Mouse (Mus musculus): ENCODE results near the gene Lin28a.
A peak's percentile ranks its signal among the peaks of the same experiment; 100 is the strongest.

Lin28a gene

DNA sequence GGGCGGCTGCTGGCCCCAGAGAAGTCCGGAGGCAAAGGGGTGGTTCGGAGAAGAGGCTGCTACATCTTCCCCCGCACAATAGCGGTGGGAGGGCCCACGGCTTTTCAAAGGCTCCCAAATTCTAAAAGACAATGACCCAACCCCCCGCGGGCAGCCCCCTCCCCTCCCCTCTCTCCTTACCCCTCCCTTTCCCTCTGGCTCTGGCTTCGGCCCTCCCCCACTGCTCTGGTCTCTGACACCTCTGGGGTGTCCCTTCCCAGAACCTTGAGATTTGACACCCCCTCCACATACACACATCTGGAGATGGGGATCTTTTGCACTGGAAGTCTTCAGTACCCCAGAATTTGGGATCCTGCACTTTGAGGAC, at the start of gene Lin28a:
Lin28a (minus strand) TSS at position 63 of the 367 bp plus-strand sequence.
- no peak for DNase-seq

- DNase-seq = no peak
These were observed 49.3 kb upstream of the Lin28a start for GRCm38 (mm10) chr4:134067833-134068544.

- peak; percentile 65 for DNase-seq
These were observed 48.7 kb upstream of the Lin28a start for GRCm38 (mm10) chr4:134067383-134067782.

- DNase-seq = peak; percentile 27
These were observed 46.9 kb upstream of the Lin28a start for GRCm38 (mm10) chr4:134065431-134066004.

- no peak for DNase-seq
These were observed 43.9 kb upstream of the Lin28a start for GRCm38 (mm10) chr4:134062561-134062960.

DNA sequence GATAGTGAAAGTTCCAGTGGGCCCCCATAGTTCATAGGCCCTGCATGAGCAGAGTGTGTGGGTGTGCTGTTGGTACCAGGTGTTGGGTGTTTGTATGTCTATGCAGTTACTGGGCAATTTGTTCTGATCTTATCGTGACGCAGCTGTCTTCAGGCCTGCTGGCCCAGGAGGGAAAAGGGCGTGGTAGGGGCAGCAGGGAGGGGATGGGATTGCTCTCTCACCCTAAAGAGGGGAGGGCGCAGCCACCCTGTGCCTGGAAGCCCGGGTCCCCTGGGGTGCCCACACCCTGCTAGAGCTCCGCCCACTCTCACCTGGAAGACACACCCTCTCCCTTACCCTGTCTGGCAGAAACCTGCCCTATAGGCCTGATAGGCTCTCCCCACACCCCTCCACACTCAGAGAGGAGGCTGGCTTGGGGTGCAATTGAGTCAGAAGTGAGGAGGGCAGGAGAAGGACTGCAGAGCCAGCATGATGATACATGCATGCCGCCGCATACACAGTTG, 43.4 kb upstream of the Lin28a start:
- DNase-seq = no peak

GRCm38 (mm10) chr4:134061166-134061830, 42.7 kb upstream of the Lin28a start:
- DNase-seq = peak; percentile 40

DNA sequence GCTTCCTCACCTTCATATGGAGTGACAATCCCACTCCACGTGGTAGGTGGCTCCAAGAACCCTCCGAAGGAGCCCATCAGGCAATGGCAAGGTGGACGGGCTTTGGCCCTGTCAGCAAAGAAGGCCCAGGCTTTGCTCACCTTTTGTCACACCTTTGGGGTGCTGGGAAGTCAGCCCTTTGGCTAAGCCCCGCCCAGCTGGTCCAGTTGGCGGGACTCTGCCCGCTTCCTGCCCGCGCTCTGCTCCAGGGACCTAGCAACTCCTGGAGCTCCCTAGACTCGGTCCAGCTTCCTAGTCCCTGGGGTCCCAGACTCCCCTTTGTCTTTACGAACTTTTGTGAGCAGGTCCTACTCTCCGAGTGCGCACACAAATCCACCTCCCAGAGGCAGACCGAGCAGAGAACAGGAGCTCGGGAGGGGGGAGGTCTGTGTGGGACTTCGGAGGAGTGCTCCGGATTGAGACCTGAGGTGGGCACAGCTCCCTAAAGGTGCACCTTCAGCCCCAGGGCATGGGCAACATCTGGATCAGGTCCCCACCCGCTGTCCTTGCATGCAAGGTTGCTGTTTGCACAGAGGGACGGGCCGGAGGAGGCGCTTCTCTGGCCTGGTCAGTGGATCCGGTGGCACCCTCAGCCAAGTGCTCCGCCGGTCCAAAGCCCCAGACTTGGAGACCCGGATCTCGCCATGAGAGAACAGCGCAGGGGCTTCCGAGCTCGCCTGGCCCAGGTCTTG, 41.7 kb upstream of the Lin28a start, which contains the start of gene Crybg2:
Crybg2 (plus strand) TSS at position 681 of the 731 bp plus-strand sequence.
- no peak for DNase-seq

GRCm38 (mm10) chr4:134058908-134059307, 40.3 kb upstream of the Lin28a start:
- no peak for DNase-seq

DNA sequence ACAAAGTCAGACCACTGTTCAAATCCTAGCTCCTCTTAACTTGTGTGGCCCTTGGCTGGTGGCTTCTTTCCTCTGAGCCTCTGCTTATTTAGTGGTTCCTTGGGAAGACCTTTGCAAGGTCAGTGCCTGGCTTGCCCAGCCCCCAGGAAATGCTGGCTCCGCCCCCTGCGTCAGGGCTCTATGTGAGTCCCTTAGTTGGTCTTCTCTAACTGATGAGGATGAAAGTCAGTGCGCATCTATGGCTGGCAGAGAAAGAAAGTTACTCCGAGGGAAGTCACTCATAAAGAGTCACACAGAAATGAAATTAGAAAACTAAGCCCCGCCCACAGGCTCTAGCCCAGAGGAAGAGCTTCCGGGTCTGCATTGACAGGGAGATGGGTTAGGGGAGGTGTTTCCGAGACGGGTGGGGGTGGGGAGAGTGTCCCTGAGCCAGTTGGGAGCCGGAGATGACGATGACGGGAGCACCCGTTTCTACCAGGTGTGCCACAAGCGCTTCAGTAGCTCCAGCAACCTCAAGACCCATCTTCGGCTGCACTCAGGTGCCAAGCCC, 39.6 kb upstream of the Lin28a start:
- no peak for DNase-seq

DNA sequence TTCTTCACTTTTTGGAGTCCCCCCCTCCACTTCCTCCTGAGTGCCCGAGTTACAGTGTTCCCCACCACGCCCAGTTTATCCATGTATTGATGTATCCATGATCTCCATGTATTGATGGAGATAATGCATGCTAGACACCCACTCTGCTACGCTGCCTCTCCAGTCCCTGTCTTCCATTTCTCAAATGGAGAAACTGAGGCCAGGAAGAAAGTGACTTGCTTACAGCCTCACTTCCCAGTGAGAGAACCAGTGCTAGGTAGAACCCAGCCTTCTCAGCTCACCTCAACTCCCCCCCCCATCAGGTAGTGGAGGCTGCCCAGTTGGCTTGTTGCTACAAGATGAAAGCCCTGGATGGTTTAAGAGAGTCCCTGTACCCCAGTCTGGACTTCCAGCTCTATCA, 34.9 kb upstream of the Lin28a start, which contains the start of gene Zfp683:
Zfp683 (plus strand) TSS at position 301 of the 400 bp plus-strand sequence.
- DNase-seq = no peak

DNA sequence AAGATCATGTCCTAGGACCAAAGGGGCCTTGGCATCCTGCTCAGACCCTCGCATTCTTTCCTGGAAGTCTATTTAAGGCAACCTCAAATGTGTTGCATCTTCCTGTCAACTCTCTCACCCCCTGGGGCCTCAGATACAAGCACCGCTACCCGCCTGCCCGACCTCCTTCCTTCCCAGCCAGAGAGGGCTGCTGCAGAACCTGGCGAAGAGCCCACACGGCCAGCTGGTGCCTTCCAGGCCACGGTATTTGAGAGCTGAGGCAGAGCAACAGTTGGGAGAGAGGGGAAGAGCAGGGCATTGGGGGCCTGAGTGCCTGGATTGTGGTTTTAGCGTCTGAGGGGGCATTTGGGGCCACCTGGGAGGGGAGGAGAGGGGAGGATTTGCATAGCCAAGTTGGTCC, 33.9 kb upstream of the Lin28a start:
- no peak for DNase-seq

GRCm38 (mm10) chr4:134051912-134052311, 33.3 kb upstream of the Lin28a start:
- DNase-seq = no peak

DNA sequence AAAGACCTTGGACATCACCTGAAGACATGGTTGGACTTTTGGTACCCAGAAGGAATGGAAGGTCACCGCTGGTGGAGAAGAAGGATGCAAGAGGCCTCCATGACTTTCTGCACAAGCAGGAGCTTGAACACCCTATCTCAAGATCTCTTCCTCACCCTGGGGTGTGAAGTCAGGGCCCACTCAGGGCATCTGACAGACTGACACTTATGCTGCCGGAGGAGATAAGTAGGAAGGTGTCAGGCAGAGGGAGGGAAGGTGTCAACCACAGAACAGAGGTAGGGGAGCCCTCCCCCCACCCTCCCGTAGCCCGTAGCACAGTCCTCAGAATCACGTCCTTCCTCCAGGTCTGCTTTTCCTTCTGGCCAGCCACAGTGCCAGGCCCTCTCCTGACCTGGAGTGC, 29.0 kb upstream of the Lin28a start:
- no peak for DNase-seq

- DNase-seq = no peak
These were observed 24.4 kb upstream of the Lin28a start for GRCm38 (mm10) chr4:134043041-134043440.

DNA sequence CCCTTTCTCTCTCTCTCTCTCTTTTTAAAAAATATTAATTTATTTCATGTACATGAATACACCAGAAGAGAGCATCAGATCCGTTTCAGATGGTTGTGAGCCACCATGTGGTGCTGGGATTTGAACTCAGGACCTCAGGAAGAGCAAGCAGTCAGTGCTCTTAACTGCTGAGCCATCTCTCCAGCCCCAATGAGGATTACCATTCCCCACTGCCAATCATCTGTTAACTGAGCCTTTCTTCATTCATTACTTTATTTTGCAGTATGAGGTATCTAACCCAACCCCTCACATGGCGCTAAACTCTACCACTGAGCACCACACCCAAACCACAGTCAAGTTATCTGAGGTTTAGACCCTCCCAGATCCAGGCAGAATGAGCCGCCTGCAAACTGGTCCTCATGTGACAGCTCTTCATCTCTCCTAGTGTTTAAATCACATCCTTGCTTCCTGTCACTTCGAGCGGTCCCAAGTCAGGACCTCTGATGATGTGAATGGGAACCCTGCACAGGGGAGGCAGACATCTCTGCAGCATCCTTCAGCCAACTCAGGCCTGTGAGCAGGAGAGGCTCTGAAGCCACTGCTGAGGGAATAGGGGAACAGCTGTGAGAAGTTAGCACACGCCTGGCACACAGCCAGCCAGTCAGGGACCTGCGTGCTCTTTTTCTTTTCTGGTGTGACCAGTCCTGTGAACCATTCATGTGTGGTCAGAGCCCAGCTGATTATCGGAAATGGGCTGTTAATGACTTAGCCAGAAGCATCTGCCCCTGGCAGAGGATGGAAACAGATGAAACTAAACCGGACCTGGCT, 22.9 kb upstream of the Lin28a start:
- no peak for DNase-seq

DNA sequence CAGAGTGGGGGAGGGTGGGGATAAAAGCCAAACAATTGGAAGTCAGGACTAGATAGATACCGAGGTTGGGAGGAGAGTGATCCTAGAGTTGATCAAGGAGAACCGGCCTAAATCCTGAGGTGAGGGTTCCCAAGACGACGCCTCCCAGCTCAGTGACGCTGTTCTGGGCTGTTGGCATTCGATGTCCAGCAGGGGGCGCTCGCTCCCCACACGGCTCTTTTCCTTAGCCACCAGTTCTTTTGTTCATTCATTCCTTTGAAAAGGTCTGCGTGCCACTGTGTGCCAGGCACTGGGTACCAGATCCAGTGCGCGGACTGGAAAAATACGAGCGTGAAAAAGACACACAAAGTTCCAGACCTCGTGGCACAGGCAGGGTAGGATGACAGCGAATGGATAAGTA, 17.3 kb upstream of the Lin28a start:
- peak; percentile 43 for DNase-seq

GRCm38 (mm10) chr4:134025802-134026201, 7.2 kb upstream of the Lin28a start:
- no peak for DNase-seq

DNA sequence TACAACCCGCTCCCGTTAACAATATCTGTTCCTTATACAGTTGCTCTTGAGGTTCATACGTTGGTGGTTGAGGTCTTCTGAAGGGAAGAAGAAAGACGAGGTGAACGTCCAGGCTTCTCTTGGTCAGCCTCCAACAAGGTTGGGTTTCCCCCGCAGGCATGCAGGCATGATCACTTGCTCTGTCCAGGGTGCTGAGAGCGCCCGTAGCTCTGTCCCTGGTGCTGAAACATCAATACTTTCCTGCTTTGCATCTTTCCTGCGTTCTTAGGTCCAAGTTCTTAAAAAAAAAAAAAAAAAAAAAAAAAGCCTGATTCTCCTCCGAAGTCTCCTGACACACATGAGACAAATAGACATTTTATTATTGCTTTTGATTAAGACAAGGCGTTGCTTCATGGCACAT, 2.0 kb upstream of the Lin28a start:
- peak; percentile 32 for DNase-seq

DNA sequence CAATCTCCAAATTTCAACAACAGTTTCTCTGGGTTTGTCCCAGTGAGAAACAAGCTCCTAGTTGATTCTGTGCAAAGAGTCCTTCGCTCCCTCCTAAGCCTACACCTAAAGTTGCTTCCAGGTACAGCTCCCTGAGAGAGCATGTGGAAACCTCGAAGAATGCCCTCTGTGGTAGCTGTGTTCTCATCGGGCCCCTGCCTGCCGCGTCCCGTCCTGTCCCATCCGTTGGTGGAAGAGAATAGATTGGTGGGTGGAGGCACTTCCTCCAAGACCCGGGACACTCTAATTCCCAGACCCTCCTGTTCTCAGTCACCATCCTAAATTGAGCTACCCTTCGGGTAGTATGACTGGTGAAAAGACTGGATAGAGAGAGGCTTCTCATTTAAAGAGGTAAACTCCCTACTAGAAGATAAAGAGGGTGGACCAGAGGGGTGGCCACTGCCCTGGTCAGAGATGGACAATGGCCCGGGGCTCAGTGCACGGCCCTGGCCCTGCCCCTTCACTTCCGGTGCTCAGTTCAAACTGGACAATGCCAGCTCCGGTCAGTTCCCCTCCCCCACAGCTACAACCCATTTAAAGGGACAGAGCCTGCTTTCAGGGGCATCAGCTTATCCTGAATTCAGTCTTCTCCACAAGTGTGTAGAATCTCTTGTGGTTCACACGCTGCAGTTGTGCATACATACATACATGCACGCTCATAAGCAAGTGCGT, 1.2 kb upstream of the Lin28a start:
- DNase-seq = no peak

DNA sequence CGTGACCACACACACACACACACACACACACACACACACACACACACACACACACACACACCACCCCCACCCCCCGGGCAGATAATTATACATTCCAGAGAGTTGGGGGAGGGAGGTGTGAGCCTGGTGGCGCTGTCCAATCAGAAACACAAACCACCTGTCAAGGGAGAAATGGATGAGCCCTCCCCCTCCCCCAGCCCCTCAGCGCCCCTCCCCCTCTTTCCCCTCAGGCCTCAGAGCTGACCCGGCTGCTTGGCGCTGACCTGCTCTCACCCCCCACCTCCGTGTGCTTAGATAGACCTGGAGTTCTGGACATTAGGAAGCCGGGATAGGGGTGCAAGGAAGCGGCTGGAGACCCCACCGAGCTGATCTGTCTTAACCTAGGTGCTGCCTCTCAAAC, 569 bp upstream of the Lin28a start:
- DNase-seq = no peak
